Mouse (Mus musculus): Measurements from ENCODE around the gene Ift20. TPM values are rescaled to one million over a fixed set of nuclear protein-coding genes. Genes with fewer than 3 reads are reported as not detected.
A peak's percentile ranks its signal among the peaks of the same experiment; 100 is the strongest.

Ift20 gene
- polyA plus RNA-seq, 1 experiment, result 56.8 TPM

DNA sequence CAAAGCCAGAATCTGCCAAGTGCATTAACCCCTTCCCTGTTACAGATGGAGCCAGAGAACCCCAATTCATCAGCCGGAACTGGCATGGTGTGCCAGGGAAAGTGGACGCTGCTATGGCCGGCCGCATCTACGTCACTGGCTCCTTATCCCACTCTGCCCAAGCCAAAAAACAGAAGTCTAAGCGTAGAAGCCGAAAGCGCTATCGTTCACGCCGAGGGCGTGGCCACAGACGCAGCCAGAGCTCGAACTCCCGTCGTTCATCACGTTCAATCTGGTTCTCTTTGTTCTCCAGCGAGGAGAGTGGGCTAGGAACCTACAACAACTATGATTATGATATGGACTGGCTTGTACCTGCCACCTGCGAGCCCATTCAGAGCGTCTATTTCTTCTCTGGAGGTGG lies 34.6 kb upstream of the Ift20 start:
- no peaks in the 10 kb centered on the region for H3K4me1 ChIP-seq (ENCODE audit: control insufficient read depth, insufficient read depth, low read length)
- TF ChIP-seq POLR2A (IDR thresholded peaks at IDR 0.05; ENCODE audit: low read depth, low read length) (no peak), CTCF (IDR thresholded peaks at IDR 0.05; ENCODE audit: borderline replicate concordance, insufficient read depth, low read length) (no peak)
- H3K4me3 ChIP-seq (ENCODE audit: insufficient read depth, low read length), result no peak overlapping the region
- no peak overlapping the region for H3K27ac ChIP-seq (ENCODE audit: insufficient read depth, low read length)

DNA sequence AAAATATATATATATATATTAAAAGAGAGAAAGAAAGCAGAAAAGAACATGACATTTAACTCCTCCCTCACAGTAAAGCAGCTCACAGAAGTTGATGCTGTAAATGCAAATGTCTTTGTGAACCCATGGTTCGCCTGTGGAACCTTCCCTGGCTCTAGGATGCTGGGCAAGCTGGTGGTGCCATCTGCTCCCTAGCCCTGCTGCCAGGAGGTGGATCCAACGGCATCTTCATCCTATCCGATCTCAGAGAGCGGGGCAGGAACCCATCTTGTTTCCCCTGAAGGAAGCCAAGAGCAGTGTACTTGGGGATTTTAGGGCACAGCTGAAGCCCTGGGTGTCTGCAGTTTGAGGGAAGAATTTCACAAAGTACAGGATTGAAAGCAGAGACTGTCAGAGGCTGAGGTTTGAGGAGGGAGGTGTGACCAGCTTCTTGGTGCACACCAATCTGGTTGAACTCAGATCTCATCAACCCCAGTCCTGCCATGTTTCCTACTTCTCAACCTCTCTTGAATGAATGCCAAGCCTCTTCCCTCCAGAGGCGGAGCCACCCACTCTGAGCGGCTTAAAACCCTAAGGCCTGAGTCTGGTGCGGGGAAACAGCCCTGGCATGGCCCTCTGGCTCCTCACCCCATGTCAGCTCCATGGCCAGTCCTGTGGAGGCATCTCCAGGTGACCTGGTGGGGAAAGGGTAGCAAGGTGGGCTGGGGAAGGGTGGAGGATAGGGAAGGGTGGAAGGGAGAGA lies 33.1 kb upstream of the Ift20 start, which contains the start of gene Sebox:
Sebox (plus strand) TSS at position 539 of the 742 bp plus-strand sequence.
- Histone ChIP-seq H3K4me3 (ENCODE audit: insufficient read depth, low read length) (no peak within 1 kb of the TSS), H3K27ac (ENCODE audit: insufficient read depth, low read length) (no peak within 1 kb of the TSS), H3K4me1 (ENCODE audit: control insufficient read depth, insufficient read depth, low read length) (no peaks in the 10 kb centered on the region)
- TF ChIP-seq CTCF (IDR thresholded peaks at IDR 0.05; ENCODE audit: borderline replicate concordance, insufficient read depth, low read length), result no peak

DNA sequence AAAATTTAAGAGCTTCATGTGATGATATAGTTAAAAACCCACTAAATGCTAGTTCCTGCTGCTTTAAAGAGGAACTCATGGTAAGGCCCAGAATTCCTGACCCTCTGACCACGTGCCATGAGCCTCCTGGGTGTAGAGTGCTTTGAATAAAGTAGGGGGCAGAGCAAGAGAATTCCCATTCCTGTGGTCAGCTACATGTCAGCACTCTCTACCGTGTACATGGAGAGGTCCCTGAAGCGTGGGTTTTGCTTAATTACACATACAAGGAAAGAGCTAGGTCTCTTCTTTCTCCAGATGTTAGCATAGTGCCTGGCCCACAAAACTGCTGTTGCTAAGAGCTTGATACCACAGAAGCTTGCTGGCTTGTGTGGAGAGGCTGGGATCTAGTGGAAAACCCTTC lies 30.7 kb upstream of the Ift20 start:
- Histone ChIP-seq H3K4me3 (ENCODE audit: insufficient read depth, low read length) (no peak overlapping the region), H3K27ac (ENCODE audit: insufficient read depth, low read length) (no peak overlapping the region), H3K4me1 (ENCODE audit: control insufficient read depth, insufficient read depth, low read length) (no peaks in the 10 kb centered on the region)
- TF ChIP-seq POLR2A (IDR thresholded peaks at IDR 0.05; ENCODE audit: low read depth, low read length) (no peak), CTCF (IDR thresholded peaks at IDR 0.05; ENCODE audit: borderline replicate concordance, insufficient read depth, low read length) (no peak)

DNA sequence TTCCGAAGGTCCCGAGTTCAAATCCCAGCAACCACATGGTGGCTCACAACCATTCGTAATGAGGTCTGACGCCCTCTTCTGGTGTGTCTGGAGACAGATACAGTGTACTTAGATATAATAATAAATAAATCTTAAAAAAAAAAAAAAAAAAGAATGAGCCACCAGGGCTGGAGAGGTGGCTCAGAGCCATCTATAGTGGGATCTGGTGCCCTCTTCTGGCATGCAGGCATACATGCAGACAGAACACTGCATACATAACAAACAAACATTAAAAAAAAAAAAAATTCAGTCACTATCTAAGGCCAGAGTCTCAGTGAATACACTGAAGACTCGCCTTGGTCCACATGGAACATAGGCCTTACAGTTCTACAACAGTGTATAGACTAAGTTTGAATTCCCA lies 27.0 kb upstream of the Ift20 start:
- Histone ChIP-seq H3K4me3 (ENCODE audit: insufficient read depth, low read length) (no peak overlapping the region), H3K4me1 (ENCODE audit: control insufficient read depth, insufficient read depth, low read length) (peaks cover 5% of the 10 kb centered on the region), H3K27ac (ENCODE audit: insufficient read depth, low read length) (no peak overlapping the region)
- peak; percentile 20; the same call in 1 of the 2 replicates for TF ChIP-seq CTCF (IDR thresholded peaks at IDR 0.05; ENCODE audit: borderline replicate concordance, insufficient read depth, low read length)
- no peak for TF ChIP-seq POLR2A (IDR thresholded peaks at IDR 0.05; ENCODE audit: low read depth, low read length)

DNA sequence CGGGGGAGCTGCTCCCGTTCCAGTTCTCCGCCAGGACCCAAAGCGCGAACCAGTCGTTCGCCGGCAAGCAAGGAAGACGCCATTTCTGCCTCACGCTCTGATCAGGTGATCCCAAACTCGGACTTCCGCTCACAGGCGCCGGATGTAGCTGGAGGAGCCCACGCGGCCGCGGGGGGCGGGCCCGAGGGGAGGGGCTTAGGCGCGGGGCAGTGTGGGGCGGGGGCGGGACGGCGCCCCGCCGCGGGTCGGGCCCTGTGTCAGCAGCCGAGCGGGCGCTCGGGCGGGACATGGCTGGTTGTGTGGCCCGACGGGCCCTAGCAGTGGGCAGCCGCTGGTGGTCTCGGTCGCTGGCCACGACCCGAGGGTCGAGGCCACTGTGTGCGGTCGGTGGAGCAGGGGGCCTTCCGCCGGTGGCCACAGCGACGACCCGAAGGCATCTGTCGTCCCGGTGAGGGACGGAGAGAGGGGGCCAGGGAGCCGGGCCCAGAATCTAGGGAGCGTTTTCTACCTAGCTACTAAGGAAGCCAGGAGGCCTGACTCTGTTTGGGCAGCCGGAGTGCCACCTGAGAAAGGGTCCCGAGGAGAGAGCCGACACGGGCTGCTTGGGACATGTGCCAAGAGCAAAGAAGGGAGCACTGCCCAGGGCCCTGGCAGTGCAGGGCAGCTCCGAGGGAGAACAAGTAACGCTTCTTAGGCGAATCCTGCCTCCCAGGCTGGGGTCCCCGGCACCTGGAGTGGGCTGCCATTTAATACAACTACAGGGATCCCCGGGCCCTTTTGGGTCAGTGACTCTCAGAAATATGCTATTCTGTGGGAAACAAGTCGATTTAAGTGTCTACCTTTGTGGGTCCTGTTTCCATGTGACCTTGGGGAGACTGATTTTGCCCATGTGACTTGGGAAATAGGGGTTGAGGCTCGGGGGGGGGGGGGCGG lies 23.9 kb upstream of the Ift20 start, which contains the start of the genes Tmem199 and Poldip2:
Tmem199 (minus strand) TSS at position 148 of the 933 bp plus-strand sequence.
Poldip2 (plus strand) TSS at position 169 of the 933 bp plus-strand sequence.
- H3K4me1 ChIP-seq (ENCODE audit: control insufficient read depth, insufficient read depth, low read length), result peaks cover 5% of the 10 kb centered on the region
- TF ChIP-seq CTCF (IDR thresholded peaks at IDR 0.05; ENCODE audit: borderline replicate concordance, insufficient read depth, low read length), result no peak
- TF ChIP-seq POLR2A (IDR thresholded peaks at IDR 0.05; ENCODE audit: low read depth, low read length), result peak; percentile 92
- peak within 1 kb of the TSS; percentile 58; the same call in 1 of the 2 replicates for H3K27ac ChIP-seq (ENCODE audit: insufficient read depth, low read length)
- H3K4me3 ChIP-seq (ENCODE audit: insufficient read depth, low read length), result peak within 1 kb of the TSS; percentile 97

DNA sequence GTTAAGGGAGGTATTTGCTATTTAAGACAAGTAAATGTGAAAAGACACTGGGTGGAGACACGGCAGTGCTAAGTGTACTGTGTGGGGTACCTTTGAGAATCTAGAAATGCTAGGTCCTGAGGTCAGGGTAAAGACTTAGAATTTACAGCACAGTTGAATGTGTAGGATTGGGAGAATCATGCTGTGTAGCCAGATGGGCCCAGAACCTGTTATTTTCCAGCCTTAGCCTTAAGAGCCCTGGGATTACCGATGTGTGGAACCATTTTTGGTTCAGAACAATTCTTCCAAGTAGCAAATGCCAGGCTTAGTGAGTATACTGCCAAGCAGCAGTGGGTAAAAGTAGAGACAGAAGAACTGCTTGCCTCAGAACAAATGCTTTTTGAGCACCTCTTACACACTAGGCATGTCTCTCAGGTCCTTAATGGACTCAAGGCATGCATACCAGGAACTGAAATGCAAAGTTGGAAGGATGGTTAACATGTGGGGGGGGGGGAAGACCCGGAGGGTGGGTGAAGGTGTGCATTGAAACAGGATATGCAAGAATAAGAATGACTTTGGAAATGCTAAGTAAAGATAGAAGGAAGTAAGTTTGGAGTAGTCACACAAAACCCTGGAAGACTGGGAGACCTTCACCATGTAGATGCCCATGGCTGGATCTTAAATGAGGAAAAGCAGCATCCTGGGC lies 22.9 kb upstream of the Ift20 start:
- no peak overlapping the region for H3K27ac ChIP-seq (ENCODE audit: insufficient read depth, low read length)
- TF ChIP-seq CTCF (IDR thresholded peaks at IDR 0.05; ENCODE audit: borderline replicate concordance, insufficient read depth, low read length), result no peak
- peak; percentile 4; the same call in 1 of the 2 replicates for TF ChIP-seq POLR2A (IDR thresholded peaks at IDR 0.05; ENCODE audit: low read depth, low read length)
- H3K4me1 ChIP-seq (ENCODE audit: control insufficient read depth, insufficient read depth, low read length), result peaks cover 5% of the 10 kb centered on the region
- peak overlapping the region; percentile 97 for H3K4me3 ChIP-seq (ENCODE audit: insufficient read depth, low read length)

DNA sequence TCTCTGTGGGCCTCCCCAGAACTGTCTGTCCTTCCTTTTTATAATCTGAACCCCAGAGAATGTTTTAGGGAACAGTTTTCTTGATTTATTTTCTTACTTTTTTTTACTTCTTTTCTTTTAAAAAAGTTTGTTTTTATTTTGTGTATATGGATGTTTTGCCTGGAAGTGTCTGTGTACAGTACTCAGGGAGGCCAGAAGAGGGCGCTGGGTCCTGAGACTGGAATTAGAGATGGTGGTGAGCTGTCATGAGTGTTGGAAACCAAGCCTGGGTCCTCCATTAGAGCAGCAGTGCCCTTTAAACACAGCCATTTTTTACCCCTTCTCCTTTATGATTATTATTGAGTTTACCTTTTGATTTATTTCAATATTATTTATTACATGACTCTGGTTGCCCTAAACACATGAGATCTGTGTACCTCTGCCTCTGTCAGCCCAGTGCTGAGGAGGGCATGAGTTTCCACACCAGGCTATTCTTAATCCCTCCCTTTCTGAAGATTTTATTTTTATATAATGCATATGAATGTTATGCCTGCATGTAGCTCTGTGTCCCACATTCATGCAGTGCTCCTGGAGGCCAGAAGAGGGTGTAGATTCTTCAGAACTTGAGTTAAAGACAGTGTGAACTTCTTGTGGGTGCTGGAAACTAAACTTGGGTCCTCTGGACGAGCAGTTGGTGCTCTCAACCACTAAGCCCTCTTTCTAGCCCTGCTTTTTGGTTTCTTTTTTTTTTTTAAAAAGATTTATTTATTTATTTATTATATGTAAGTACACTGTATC lies 20.4 kb upstream of the Ift20 start:
- Histone ChIP-seq H3K4me3 (ENCODE audit: insufficient read depth, low read length) (no peak overlapping the region), H3K4me1 (ENCODE audit: control insufficient read depth, insufficient read depth, low read length) (peaks cover 5% of the 10 kb centered on the region), H3K27ac (ENCODE audit: insufficient read depth, low read length) (no peak overlapping the region)
- TF ChIP-seq CTCF (IDR thresholded peaks at IDR 0.05; ENCODE audit: borderline replicate concordance, insufficient read depth, low read length), result no peak
- TF ChIP-seq POLR2A (IDR thresholded peaks at IDR 0.05; ENCODE audit: low read depth, low read length), result no peak

DNA sequence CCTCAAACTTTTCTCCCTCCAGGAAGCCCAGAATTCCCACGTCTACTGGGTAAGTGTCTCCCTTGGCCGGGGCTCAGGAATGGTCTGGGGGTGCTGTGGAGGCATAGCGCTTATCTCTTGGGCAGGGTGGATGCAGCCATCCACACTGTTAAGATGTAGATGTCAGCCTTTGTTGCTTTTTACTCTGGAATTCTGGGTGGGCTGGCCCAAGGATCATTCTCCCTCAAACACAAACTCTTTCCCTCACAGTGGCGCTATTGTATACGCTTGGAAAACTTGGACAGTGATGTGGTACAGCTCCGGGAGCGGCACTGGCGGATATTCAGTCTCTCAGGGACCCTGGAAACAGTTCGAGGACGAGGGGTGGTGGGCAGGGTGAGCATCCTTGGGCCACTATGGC lies 17.2 kb upstream of the Ift20 start:
- Histone ChIP-seq H3K27ac (ENCODE audit: insufficient read depth, low read length) (no peak overlapping the region), H3K4me1 (ENCODE audit: control insufficient read depth, insufficient read depth, low read length) (peaks cover 6% of the 10 kb centered on the region; the same call in 1 of the 2 replicates), H3K4me3 (ENCODE audit: insufficient read depth, low read length) (no peak overlapping the region)
- TF ChIP-seq CTCF (IDR thresholded peaks at IDR 0.05; ENCODE audit: borderline replicate concordance, insufficient read depth, low read length) (no peak), POLR2A (IDR thresholded peaks at IDR 0.05; ENCODE audit: low read depth, low read length) (no peak)
